26 mouse cellular contexts compared by ENCODE assay signal in the genomic region with DNA sequence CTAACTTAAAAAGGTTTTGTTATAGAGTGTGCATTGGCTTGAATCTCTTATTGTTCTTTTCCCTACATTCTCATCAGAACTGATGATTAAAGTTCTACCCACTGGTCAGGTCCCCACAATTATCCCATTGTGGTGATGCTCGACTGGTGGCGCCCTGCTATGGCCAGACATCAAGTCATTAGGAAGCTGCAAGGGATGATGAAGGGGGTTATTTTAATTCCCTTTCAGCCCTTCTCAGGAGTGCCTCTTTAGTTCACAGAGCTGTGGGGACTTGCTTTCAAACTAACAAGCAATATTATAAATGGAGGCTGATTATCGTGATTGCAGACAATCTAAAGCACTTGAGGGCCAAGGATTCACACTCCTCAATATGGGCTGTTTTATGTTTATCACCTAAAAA.
"Had no signal": no experiment of that assay in that cellular context is flagged by ENCODE, and none has a peak within 500 bp of the region (broad histone marks: within the 10 kb centered on the region; RNA-seq: fewer than 3 reads in every experiment).

No protein-coding gene starts in this region.

- H3K4me2 ChIP-seq: heart, embryonic 12.5 days; hindbrain, embryonic 12.5 days; hindbrain, embryonic 14.5 days; intestine, embryonic 15.5 days; limb, embryonic 12.5 days; liver, embryonic 11.5 days had no signal

- ATAC-seq: hindbrain, embryonic 16.5 days; inflammation-experienced regulatory T-cells, adult 6 months; intestine, embryonic 15.5 days; intestine, postnatal 0 days had no signal

- H3K4me1 ChIP-seq: heart, embryonic 10.5 days; heart, embryonic 12.5 days; hindbrain, embryonic 10.5 days; hindbrain, embryonic 12.5 days; intestine, embryonic 15.5 days; limb, embryonic 10.5 days; limb, embryonic 12.5 days had no signal

- H3K27me3 ChIP-seq: heart, embryonic 12.5 days; hindbrain, embryonic 12.5 days; intestine, embryonic 15.5 days; limb, embryonic 12.5 days had no signal

- H3K27ac ChIP-seq: gastrocnemius, adult 2 months; heart, embryonic 10.5 days; hindbrain, embryonic 10.5 days; hindbrain, embryonic 12.5 days; hindbrain, embryonic 14.5 days; intestine, embryonic 15.5 days; layer of hippocampus, adult 2 months; left cerebral cortex, adult 2 months; limb, embryonic 10.5 days; limb, embryonic 12.5 days had no signal

- H3K4me3 ChIP-seq: gastrocnemius, adult 2 months; heart, embryonic 10.5 days; heart, embryonic 12.5 days; hindbrain, embryonic 10.5 days; hindbrain, embryonic 12.5 days; intestine, embryonic 15.5 days; layer of hippocampus, adult 2 months; left cerebral cortex, adult 2 months; limb, embryonic 10.5 days; limb, embryonic 12.5 days had no signal

- DNase-seq: gastrocnemius, adult 2 months; gastrocnemius, postnatal 10 days; gastrocnemius, postnatal 25 days; heart, adult 18-20 months; heart, postnatal 10 days; heart, postnatal 4 days; kidney, adult 18-20 months; kidney, adult 8-10 months; kidney, postnatal 10 days; kidney, postnatal 25 days; kidney, postnatal 4 days; liver had no signal

- H3K9me3 ChIP-seq: heart, embryonic 10.5 days; heart, embryonic 12.5 days; hindbrain, embryonic 10.5 days; hindbrain, embryonic 12.5 days; intestine, embryonic 15.5 days; limb, embryonic 10.5 days; limb, embryonic 12.5 days had no signal

- H3K36me3 ChIP-seq: heart, embryonic 10.5 days; heart, embryonic 12.5 days; hindbrain, embryonic 10.5 days; hindbrain, embryonic 12.5 days; intestine, embryonic 15.5 days had no signal

- H3K9ac ChIP-seq: heart, embryonic 12.5 days; hindbrain, embryonic 12.5 days; hindbrain, embryonic 14.5 days; intestine, embryonic 15.5 days; limb, embryonic 12.5 days had no signal
